Mouse (Mus musculus) liver, adult 10 weeks (tissue): ENCODE results near the gene Tox2. TPM values are rescaled to one million over a fixed set of nuclear protein-coding genes. Genes with fewer than 3 reads are reported as not detected.

Experiments
- polyA plus RNA-seq: library from polyadenylated mRNA; stranded (reverse); fragments of 350-450 nt; fragmentation: Illumina TruSeq; extraction: RNeasy Lipid Tissue Mini Kit (QIAGEN cat#74804); gene quantifications from one replicate; pipeline ENCODE4 v1.2.3, GENCODE M21; 2014; ENCODE audit warnings: low read depth, low replicate concordance

The Tox2 gene
- polyA plus RNA-seq: 0.61 TPM

DNA sequence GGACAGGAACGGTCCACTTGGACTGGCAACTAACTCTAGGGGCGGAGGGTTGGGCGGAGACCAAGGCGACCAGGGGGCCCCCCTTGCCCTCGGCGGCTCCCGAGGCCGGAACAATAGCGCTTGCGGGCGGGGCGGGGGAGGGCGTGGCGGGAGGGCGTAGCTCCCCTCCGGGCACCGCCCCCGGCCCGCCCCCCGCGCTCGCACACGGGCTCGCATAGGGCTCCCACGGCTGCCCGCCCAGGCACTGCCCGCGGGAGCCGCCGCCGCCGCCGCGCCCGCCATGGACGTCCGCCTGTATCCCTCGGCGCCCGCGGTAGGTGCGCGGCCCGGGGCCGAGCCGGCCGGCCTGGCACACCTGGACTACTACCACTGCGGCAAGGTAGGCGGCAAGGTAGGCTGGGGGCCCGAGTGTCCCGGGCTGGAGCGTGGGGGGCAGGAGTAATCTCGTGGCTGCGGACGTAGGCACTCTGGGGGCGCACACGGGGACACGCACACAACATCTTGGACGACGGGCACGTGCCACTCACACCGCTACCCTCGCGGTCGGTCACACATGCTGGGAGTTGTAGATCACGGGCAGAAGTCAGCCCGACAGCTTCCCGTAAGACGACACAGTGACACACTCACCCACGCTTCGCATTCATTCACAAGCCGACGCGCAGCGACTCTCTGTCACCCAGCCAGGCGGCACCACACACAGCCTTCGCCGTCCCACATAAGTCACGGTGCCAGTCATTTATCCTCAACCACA, at the start of gene Tox2:
Gene Tox2 (plus strand): TSS at position 242 of the 751 bp plus-strand sequence.

Other genes with a start within 250 kb of the Tox2 start
- gene Sgk2, start 215.8 kb upstream of the Tox2 start, polyA plus RNA-seq: 36.2 TPM
- gene Ift52, start 185.8 kb upstream of the Tox2 start, polyA plus RNA-seq: 54.7 TPM
- not detected for gene Mybl2, start 148.4 kb upstream of the Tox2 start, polyA plus RNA-seq
- not detected for gene Gtsf1l, start 115.3 kb upstream of the Tox2 start, polyA plus RNA-seq
- not detected for gene Jph2, start 194.9 kb downstream of the Tox2 start, polyA plus RNA-seq
- 33.6 TPM for gene Oser1, start 221.6 kb downstream of the Tox2 start, polyA plus RNA-seq
- not detected for gene Gdap1l1, start 235.4 kb downstream of the Tox2 start, polyA plus RNA-seq